ENCODE assay signal across 7 mouse cellular contexts in the genomic region with DNA sequence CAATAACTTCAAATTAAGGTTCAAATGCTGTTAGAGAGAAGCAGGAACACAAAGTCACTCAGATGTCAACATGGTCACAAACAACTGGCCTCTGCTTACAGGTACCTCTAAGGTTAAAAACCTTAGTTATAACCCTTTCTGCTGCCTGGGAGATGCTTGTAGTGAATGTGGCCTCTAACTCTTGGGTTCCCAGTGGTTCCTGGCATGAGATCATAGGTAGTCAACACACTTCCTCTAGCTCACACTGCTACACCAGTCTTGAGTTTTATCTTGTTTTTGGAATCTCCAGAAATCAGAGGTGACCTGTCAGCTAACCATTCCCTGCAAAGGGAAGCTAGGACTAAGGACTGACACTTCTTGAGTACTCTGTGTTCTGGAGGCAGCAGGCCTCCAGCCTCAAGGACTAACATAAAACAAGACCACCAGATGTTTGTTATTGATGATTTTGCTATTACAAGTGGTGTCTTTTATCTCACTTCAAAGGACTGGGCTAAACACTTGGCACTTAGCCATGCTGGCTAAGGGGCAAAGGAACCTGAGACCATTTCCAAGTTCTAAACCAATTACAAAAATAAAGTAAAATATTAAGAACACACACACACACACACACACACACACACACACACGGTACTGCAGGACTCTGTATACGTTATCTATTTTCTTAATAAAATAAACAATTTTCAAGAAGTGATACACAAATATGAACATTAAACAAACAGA. TPM values are rescaled to one million over a fixed set of nuclear protein-coding genes. Genes with fewer than 3 reads are reported as not detected.
DNase-seq lines count a peak whose midpoint lies in the region; ATAC-seq and TF ChIP-seq lines count a peak whose summit lies in the region.

No protein-coding gene starts in this region.

- peak overlapping the region; percentile 42 for H3K9ac ChIP-seq in liver, adult 2 months (ENCODE audit: low read depth, low read length)
- no peak overlapping the region for H3K9ac ChIP-seq in forebrain, embryonic 15.5 days (replicated peaks)
- H3K9ac ChIP-seq in liver, embryonic 12.5 days, result peak overlapping the region; percentile 93; the same call in 1 of the 2 replicates

- no peak for ATAC-seq in forebrain, embryonic 15.5 days (replicated peaks)
- no peak for ATAC-seq in liver, embryonic 12.5 days
- no peak for ATAC-seq in activated CD4-positive, CD25-positive, alpha-beta regulatory T cell, adult 4 months

- TF ChIP-seq POLR2A in liver, adult 2 months (IDR thresholded peaks at IDR 0.05; ENCODE audit: extremely low read depth, insufficient read depth, low read length), result no peak
- TF ChIP-seq POLR2A in bone marrow, adult 2 months (IDR thresholded peaks at IDR 0.05; ENCODE audit: borderline replicate concordance, control insufficient read depth, low read depth, low read length), result no peak

- peaks cover 11% of the 10 kb centered on the region for H3K4me1 ChIP-seq in liver, adult 2 months (ENCODE audit: control insufficient read depth, insufficient read depth, low read length)
- peaks cover 3% of the 10 kb centered on the region; the same call in 1 of the 2 replicates for H3K4me1 ChIP-seq in bone marrow, adult 2 months (ENCODE audit: control insufficient read depth, insufficient read depth, low read length)
- peaks cover 16% of the 10 kb centered on the region for H3K4me1 ChIP-seq in forebrain, embryonic 15.5 days
- H3K4me1 ChIP-seq in liver, embryonic 12.5 days, result peaks cover 56% of the 10 kb centered on the region

- H3K27ac ChIP-seq in liver, adult 2 months (replicated peaks; ENCODE audit: insufficient read depth, low read depth, low read length), result peak overlapping the region; percentile 94
- H3K27ac ChIP-seq in bone marrow, adult 2 months (ENCODE audit: control insufficient read depth, insufficient read depth, low read depth, low read length, poor library complexity), result peak overlapping the region; percentile 14; the same call in 1 of the 2 replicates
- H3K27ac ChIP-seq in forebrain, embryonic 15.5 days (replicated peaks), result peak overlapping the region; percentile 88; the same call in 1 of the 2 replicates
- H3K27ac ChIP-seq in liver, embryonic 12.5 days, result 0 out of 2 replicates have a peak overlapping the region, but pooled peaks have one; percentile 92

- H3K79me2 ChIP-seq in liver, adult 2 months (ENCODE audit: control insufficient read depth, insufficient read depth, low read length), result peaks cover 16% of the 10 kb centered on the region; the same call in 1 of the 2 replicates

- no peaks in the 10 kb centered on the region for H3K36me3 ChIP-seq in liver, adult 2 months (ENCODE audit: control insufficient read depth, insufficient read depth, low read length)
- H3K36me3 ChIP-seq in forebrain, embryonic 15.5 days, result no peaks in the 10 kb centered on the region
- H3K36me3 ChIP-seq in liver, embryonic 12.5 days, result no peaks in the 10 kb centered on the region

- WGBS in liver, adult 2 months, result 8% methylated on average over 2 of the region's 2 CpGs
- 38% methylated on average over 2 of the region's 2 CpGs for WGBS in bone marrow, adult 2 months
- WGBS in forebrain, embryonic 15.5 days, result 76% methylated on average over 2 of the region's 2 CpGs
- 68% methylated on average over 2 of the region's 2 CpGs for WGBS in liver, embryonic 12.5 days (ENCODE audit: insufficient replicate concordance)

- H3K9me3 ChIP-seq in forebrain, embryonic 15.5 days, result no peaks in the 10 kb centered on the region
- no peaks in the 10 kb centered on the region for H3K9me3 ChIP-seq in liver, embryonic 12.5 days (replicated peaks)

- H3K27me3 ChIP-seq in liver, adult 2 months (ENCODE audit: control insufficient read depth, insufficient read depth, low read length), result no peaks in the 10 kb centered on the region
- H3K27me3 ChIP-seq in forebrain, embryonic 15.5 days, result no peaks in the 10 kb centered on the region
- H3K27me3 ChIP-seq in liver, embryonic 12.5 days (replicated peaks), result no peaks in the 10 kb centered on the region

- peak overlapping the region; percentile 78; the same call in 1 of the 2 replicates for H3K4me2 ChIP-seq in forebrain, embryonic 15.5 days (replicated peaks)
- H3K4me2 ChIP-seq in liver, embryonic 12.5 days, result peak overlapping the region; percentile 87

- peak overlapping the region; percentile 21; the same call in 1 of the 2 replicates for H3K4me3 ChIP-seq in liver, adult 2 months (ENCODE audit: insufficient read depth, low read depth, low read length)
- no peak overlapping the region for H3K4me3 ChIP-seq in bone marrow, adult 2 months (replicated peaks; ENCODE audit: control insufficient read depth, low read depth, low read length)
- H3K4me3 ChIP-seq in forebrain, embryonic 15.5 days, result no peak overlapping the region
- H3K4me3 ChIP-seq in liver, embryonic 12.5 days, result peak overlapping the region; percentile 90

- no peak for TF ChIP-seq CTCF in liver, adult 2 months (IDR thresholded peaks at IDR 0.05; ENCODE audit: low read depth, low read length)
- no peak for TF ChIP-seq CTCF in bone marrow, adult 2 months (IDR thresholded peaks at IDR 0.05; ENCODE audit: control insufficient read depth, insufficient read depth, low read length)

- peak; percentile 63 for DNase-seq in liver, adult 2 months (ENCODE audit: extremely low read depth, low read depth, low spot score)
- no peak for DNase-seq in liver
- no peak for DNase-seq in layer of hippocampus, adult 9-11 months

RNA-seq across cellular contexts. Expression of a gene that starts 1.6 kb away (rescaled TPM):
- total RNA-seq in liver, adult 2 months (2014; rRNA removed), result 21.2 and 22.9 TPM in 2 replicates
- polyA plus RNA-seq in liver, adult 2 months (2012; rRNA removed), result 5.9 and 6.6 TPM in 2 replicates
- 5.2 and 12.2 TPM in 2 replicates for polyA plus RNA-seq in bone marrow, adult 2 months (2011; ENCODE audit: insufficient read depth, insufficient read length, low replicate concordance, missing spikeins)
- 16.5 and 16.8 TPM in 2 replicates for polyA plus RNA-seq in forebrain, embryonic 15.5 days (2015; fragmentation: Nextera tagmentation; extraction: Ambion mirVana)
- polyA plus RNA-seq in liver, embryonic 12.5 days (2016; fragmentation: Nextera tagmentation; extraction: Ambion mirVana), result 5.4 and 5.6 TPM in 2 replicates
- polyA plus RNA-seq in activated CD4-positive, CD25-positive, alpha-beta regulatory T cell, adult 4 months (2017; shearing (Covaris generic)), result 10 to 100 TPM; 27.8 to 29.5 TPM

RNA-seq across cellular contexts. Expression of a gene that starts 11.7 kb away (rescaled TPM):
- 0.18 and 0.34 TPM in 2 replicates for total RNA-seq in liver, adult 2 months (2014; rRNA removed)
- 0.09 and 0.22 TPM in 2 replicates for polyA plus RNA-seq in liver, adult 2 months (2012; rRNA removed)
- not detected in 2 replicates for polyA plus RNA-seq in bone marrow, adult 2 months (2011; ENCODE audit: insufficient read depth, insufficient read length, low replicate concordance, missing spikeins)
- 0.06 TPM in 2 replicates for polyA plus RNA-seq in forebrain, embryonic 15.5 days (2015; fragmentation: Nextera tagmentation; extraction: Ambion mirVana)
- polyA plus RNA-seq in liver, embryonic 12.5 days (2016; fragmentation: Nextera tagmentation; extraction: Ambion mirVana), result not detected in 2 replicates
- polyA plus RNA-seq in activated CD4-positive, CD25-positive, alpha-beta regulatory T cell, adult 4 months (2017; shearing (Covaris generic)), result under 1 TPM; 0.64 to 0.67 TPM

RNA-seq across cellular contexts. Expression of a gene that starts 43.9 kb away (rescaled TPM):
- 1.0 and 1.3 TPM in 2 replicates for total RNA-seq in liver, adult 2 months (2014; rRNA removed)
- polyA plus RNA-seq in liver, adult 2 months (2012; rRNA removed), result 0.70 and 0.76 TPM in 2 replicates
- not detected in 2 replicates for polyA plus RNA-seq in bone marrow, adult 2 months (2011; ENCODE audit: insufficient read depth, insufficient read length, low replicate concordance, missing spikeins)
- polyA plus RNA-seq in forebrain, embryonic 15.5 days (2015; fragmentation: Nextera tagmentation; extraction: Ambion mirVana), result 0.15 and 0.18 TPM in 2 replicates
- polyA plus RNA-seq in liver, embryonic 12.5 days (2016; fragmentation: Nextera tagmentation; extraction: Ambion mirVana), result 0.06 and 0.13 TPM in 2 replicates
- 100 to 1,000 TPM; 117 to 287 TPM for polyA plus RNA-seq in activated CD4-positive, CD25-positive, alpha-beta regulatory T cell, adult 4 months (2017; shearing (Covaris generic))

Comparison
In these comparisons a context has a peak if more than half of its experiments do, and no peak if none do; other contexts are left out.
1. H3K27ac ChIP-seq: peak in every context shown above with its lines; median percentile 94 in liver, adult 2 months; 92 in liver, embryonic 12.5 days; 88 in forebrain, embryonic 15.5 days; 14 in bone marrow, adult 2 months.
2. H3K4me3 ChIP-seq: peak in liver, adult 2 months (single experiment) and liver, embryonic 12.5 days (single experiment); none in bone marrow, adult 2 months (single experiment) and forebrain, embryonic 15.5 days (single experiment).
3. RNA of a gene that starts 43.9 kb away (polyA plus RNA-seq): 117 to 287 TPM in activated CD4-positive, CD25-positive, alpha-beta regulatory T cell, adult 4 months; 0.70 to 0.76 TPM in liver, adult 2 months, 0.15 to 0.18 TPM in forebrain, embryonic 15.5 days, 0.06 to 0.13 TPM in liver, embryonic 12.5 days and not detected in bone marrow, adult 2 months; every median in the first group is over 10 times any median in the second.